Mouse (Mus musculus) embryonic facial prominence, embryonic 15.5 days (tissue): ENCODE results near the gene Dpysl5. TPM values are rescaled to one million over a fixed set of nuclear protein-coding genes. Genes with fewer than 3 reads are reported as not detected.

Experiments
- ATAC-seq: fragments of 200-750 bp; cut with Nextera tagmentation; 2 replicates; pipeline ENCODE4 v1.8.0; 2017; ENCODE audit warnings: low read depth, moderate TSS enrichment; ENCODE audit not compliant: insufficient number of reproducible peaks, low FRiP score, low TSS enrichment
- H3K27ac ChIP-seq: fragments of 300-500 bp; sonication (generic); replicated peaks from 2 replicates; pipeline ENCODE4 v1.5.1; 2015; ENCODE audit warnings: mild to moderate bottlenecking, inconsistent platforms
- H3K27me3 ChIP-seq: fragments of 300-500 bp; sonication (generic); 2 replicates; pipeline ENCODE4 v1.6.1; 2015; ENCODE audit warnings: inconsistent platforms
- H3K36me3 ChIP-seq: fragments of 300-500 bp; sonication (generic); 2 replicates; pipeline ENCODE4 v1.6.1; 2015; ENCODE audit warnings: mild to moderate bottlenecking, inconsistent platforms
- H3K4me1 ChIP-seq: fragments of 300-500 bp; sonication (generic); 2 replicates; pipeline ENCODE4 v1.6.1; 2015; ENCODE audit warnings: inconsistent platforms
- H3K4me2 ChIP-seq: fragments of 300-500 bp; sonication (generic); replicated peaks from 2 replicates; pipeline ENCODE4 v1.6.1; 2015; ENCODE audit warnings: mild to moderate bottlenecking, inconsistent platforms
- H3K4me3 ChIP-seq: fragments of 300-500 bp; sonication (generic); replicated peaks from 2 replicates; pipeline ENCODE4 v1.5.1; 2015; ENCODE audit warnings: mild to moderate bottlenecking, inconsistent platforms
- H3K9ac ChIP-seq: fragments of 300-500 bp; sonication (generic); 2 replicates; pipeline ENCODE4 v1.6.1; 2015; ENCODE audit warnings: inconsistent platforms
- H3K9me3 ChIP-seq: fragments of 300-500 bp; sonication (generic); replicated peaks from 2 replicates; pipeline ENCODE4 v1.6.1; 2016; ENCODE audit warnings: inconsistent platforms
- WGBS: fragments of 180-500 bp; shearing (Covaris S2); methylation state at CpG from one replicate; pipeline ENCODE4 v1.1.7; 2015; 5-methylcytosine and 5-hydroxymethylcytosine counted together
- polyA plus RNA-seq: library from polyadenylated mRNA; unstranded; fragments of >200 nt; fragmentation: Nextera tagmentation; extraction: Ambion mirVana; gene quantifications from 2 replicates; pipeline ENCODE4 v1.2.1, GENCODE M21; 2015

Gene Dpysl5
- polyA plus RNA-seq, 1 experiment from 2014 or later: 13.9 TPM

- H3K4me1 ChIP-seq: peaks cover 13% of the 10 kb centered on the region; the same call in 1 of the 2 replicates
- no peaks in the 10 kb centered on the region for H3K36me3 ChIP-seq
- no peaks in the 10 kb centered on the region for H3K9me3 ChIP-seq
- H3K4me2 ChIP-seq: no peak overlapping the region
- WGBS: 62% methylated on average over 7 of the region's 7 CpGs
- H3K4me3 ChIP-seq: no peak overlapping the region
- no peaks in the 10 kb centered on the region for H3K27me3 ChIP-seq
- no peak overlapping the region for H3K9ac ChIP-seq
- no peak overlapping the region for H3K27ac ChIP-seq
- peak; percentile 28; the same call in 1 of the 2 replicates for ATAC-seq
Measured at GRCm38 (mm10) chr5:30732511-30732910, 21.1 kb downstream of the Dpysl5 start.

GRCm38 (mm10) chr5:30734666-30735065 is 23.3 kb downstream of the Dpysl5 start:
- Histone ChIP-seq H3K36me3 (no peaks in the 10 kb centered on the region), H3K9me3 (no peaks in the 10 kb centered on the region), H3K4me2 (no peak overlapping the region), H3K27ac (no peak overlapping the region), H3K9ac (no peak overlapping the region), H3K4me3 (no peak overlapping the region), H3K27me3 (no peaks in the 10 kb centered on the region), H3K4me1 (peaks cover 31% of the 10 kb centered on the region)
- WGBS: 43% methylated on average over 4 of the region's 4 CpGs
- ATAC-seq: 0 out of 2 replicates have a peak, but pooled peaks have one; percentile 26

- no peak overlapping the region for H3K27ac ChIP-seq
- H3K4me3 ChIP-seq: no peak overlapping the region
- ATAC-seq: peak; percentile 41; the same call in 1 of the 2 replicates
- H3K27me3 ChIP-seq: no peaks in the 10 kb centered on the region
- H3K9ac ChIP-seq: no peak overlapping the region
- H3K9me3 ChIP-seq: no peaks in the 10 kb centered on the region
- H3K4me2 ChIP-seq: no peak overlapping the region
- H3K36me3 ChIP-seq: no peaks in the 10 kb centered on the region
- 28% methylated on average over 10 of the region's 10 CpGs for WGBS
- H3K4me1 ChIP-seq: peaks cover 24% of the 10 kb centered on the region
Measured at GRCm38 (mm10) chr5:30738127-30738828, 26.9 kb downstream of the Dpysl5 start.

GRCm38 (mm10) chr5:30739595-30739994 is 28.2 kb downstream of the Dpysl5 start:
- no peaks in the 10 kb centered on the region for H3K9me3 ChIP-seq
- no peak overlapping the region for H3K4me3 ChIP-seq
- H3K36me3 ChIP-seq: no peaks in the 10 kb centered on the region
- no peak overlapping the region for H3K27ac ChIP-seq
- H3K27me3 ChIP-seq: no peaks in the 10 kb centered on the region
- H3K4me1 ChIP-seq: peaks cover 19% of the 10 kb centered on the region
- 59% methylated on average over 8 of the region's 8 CpGs for WGBS
- no peak overlapping the region for H3K9ac ChIP-seq
- no peak overlapping the region for H3K4me2 ChIP-seq
- ATAC-seq: no peak

GRCm38 (mm10) chr5:30749582-30750311 is 38.4 kb downstream of the Dpysl5 start:
- H3K36me3 ChIP-seq: no peaks in the 10 kb centered on the region
- H3K27ac ChIP-seq: no peak overlapping the region
- no peak overlapping the region for H3K9ac ChIP-seq
- no peaks in the 10 kb centered on the region for H3K27me3 ChIP-seq
- 64% methylated on average over 12 of the region's 12 CpGs for WGBS
- ATAC-seq: no peak
- H3K4me3 ChIP-seq: no peak overlapping the region
- no peak overlapping the region for H3K4me2 ChIP-seq
- H3K9me3 ChIP-seq: no peaks in the 10 kb centered on the region
- H3K4me1 ChIP-seq: peaks cover 8% of the 10 kb centered on the region; the same call in 1 of the 2 replicates

GRCm38 (mm10) chr5:30751071-30751470 is 39.7 kb downstream of the Dpysl5 start:
- Histone ChIP-seq H3K4me2 (no peak overlapping the region), H3K36me3 (no peaks in the 10 kb centered on the region), H3K9ac (no peak overlapping the region), H3K4me3 (no peak overlapping the region), H3K27me3 (no peaks in the 10 kb centered on the region), H3K4me1 (peaks cover 8% of the 10 kb centered on the region; the same call in 1 of the 2 replicates), H3K9me3 (no peaks in the 10 kb centered on the region), H3K27ac (no peak overlapping the region)
- 62% methylated on average over 5 of the region's 5 CpGs for WGBS
- ATAC-seq: no peak

GRCm38 (mm10) chr5:30753128-30753527 is 41.8 kb downstream of the Dpysl5 start:
- 73% methylated on average over 4 of the region's 4 CpGs for WGBS
- Histone ChIP-seq H3K9ac (no peak overlapping the region), H3K4me1 (peaks cover 8% of the 10 kb centered on the region; the same call in 1 of the 2 replicates), H3K9me3 (no peaks in the 10 kb centered on the region), H3K36me3 (no peaks in the 10 kb centered on the region), H3K4me2 (no peak overlapping the region), H3K27me3 (no peaks in the 10 kb centered on the region), H3K4me3 (no peak overlapping the region), H3K27ac (no peak overlapping the region)
- no peak for ATAC-seq

GRCm38 (mm10) chr5:30755215-30755614 is 43.9 kb downstream of the Dpysl5 start:
- Histone ChIP-seq H3K9me3 (no peaks in the 10 kb centered on the region), H3K27ac (no peak overlapping the region), H3K4me3 (no peak overlapping the region), H3K36me3 (no peaks in the 10 kb centered on the region), H3K9ac (no peak overlapping the region), H3K27me3 (no peaks in the 10 kb centered on the region), H3K4me2 (no peak overlapping the region), H3K4me1 (peaks cover 8% of the 10 kb centered on the region; the same call in 1 of the 2 replicates)
- ATAC-seq: no peak
- WGBS: 78% methylated on average over 5 of the region's 5 CpGs

GRCm38 (mm10) chr5:30762815-30763510 is 51.6 kb downstream of the Dpysl5 start:
- no peak overlapping the region for H3K4me3 ChIP-seq
- no peaks in the 10 kb centered on the region for H3K9me3 ChIP-seq
- H3K27me3 ChIP-seq: no peaks in the 10 kb centered on the region
- 44% methylated on average over 14 of the region's 14 CpGs for WGBS
- H3K36me3 ChIP-seq: no peaks in the 10 kb centered on the region
- H3K27ac ChIP-seq: no peak overlapping the region
- H3K9ac ChIP-seq: no peak overlapping the region
- peaks cover 11% of the 10 kb centered on the region for H3K4me1 ChIP-seq
- no peak for ATAC-seq
- no peak overlapping the region for H3K4me2 ChIP-seq

GRCm38 (mm10) chr5:30763511-30763830 is 52.1 kb downstream of the Dpysl5 start:
- Histone ChIP-seq H3K27me3 (no peaks in the 10 kb centered on the region), H3K36me3 (no peaks in the 10 kb centered on the region), H3K27ac (no peak overlapping the region), H3K9ac (no peak overlapping the region), H3K9me3 (no peaks in the 10 kb centered on the region), H3K4me2 (no peak overlapping the region), H3K4me3 (no peak overlapping the region), H3K4me1 (peaks cover 16% of the 10 kb centered on the region)
- ATAC-seq: no peak
- 69% methylated on average over 5 of the region's 5 CpGs for WGBS

GRCm38 (mm10) chr5:30765596-30766370 is 54.4 kb downstream of the Dpysl5 start:
- Histone ChIP-seq H3K36me3 (no peaks in the 10 kb centered on the region), H3K9me3 (no peaks in the 10 kb centered on the region), H3K27me3 (no peaks in the 10 kb centered on the region), H3K4me2 (no peak overlapping the region), H3K9ac (no peak overlapping the region), H3K27ac (no peak overlapping the region), H3K4me1 (peaks cover 21% of the 10 kb centered on the region), H3K4me3 (no peak overlapping the region)
- 72% methylated on average over 12 of the region's 12 CpGs for WGBS
- ATAC-seq: no peak
